Mouse (Mus musculus) hindbrain, postnatal 0 days (tissue): ENCODE data around the gene Gm20388. TPM values are rescaled to one million over a fixed set of nuclear protein-coding genes. Genes with fewer than 3 reads are reported as not detected.

Experiments
- ATAC-seq: fragments of 200-750 bp; cut with Nextera tagmentation; 2 replicates; pipeline ENCODE4 v1.8.0; 2017; ENCODE audit warnings: mild to moderate bottlenecking, moderate TSS enrichment, moderate library complexity
- DNase-seq: peaks from one replicate; pipeline ENCODE4 v3.0.0-alpha.2; 2015; ENCODE audit warnings: low spot score
- H3K27ac ChIP-seq: fragments of 300-500 bp; sonication (generic); 2 replicates; pipeline ENCODE4 v1.5.1; 2014; ENCODE audit warnings: mild to moderate bottlenecking
- H3K27me3 ChIP-seq: fragments of 300-500 bp; sonication (generic); 2 replicates; pipeline ENCODE4 v1.6.1; 2014; ENCODE audit warnings: low read length, mixed read lengths; ENCODE audit not compliant: insufficient read depth
- H3K36me3 ChIP-seq: fragments of 300-500 bp; sonication (generic); 2 replicates; pipeline ENCODE4 v1.6.1; 2014; ENCODE audit warnings: low read length, mixed read lengths; ENCODE audit not compliant: insufficient read depth
- H3K4me1 ChIP-seq: fragments of 300-500 bp; sonication (generic); 2 replicates; pipeline ENCODE4 v1.6.1; 2014; ENCODE audit warnings: antibody characterized with exemption, low read length, mixed read lengths; ENCODE audit not compliant: insufficient read depth
- H3K4me2 ChIP-seq: fragments of 300-500 bp; sonication (generic); 2 replicates; pipeline ENCODE4 v1.6.1; 2014; ENCODE audit warnings: low read depth, mild to moderate bottlenecking, low read length, moderate library complexity, mixed read lengths
- H3K4me3 ChIP-seq: fragments of 300-500 bp; sonication (generic); 2 replicates; pipeline ENCODE4 v1.5.1; 2014; ENCODE audit warnings: low read length
- H3K9ac ChIP-seq: fragments of 300-500 bp; sonication (generic); replicated peaks from 2 replicates; pipeline ENCODE4 v1.6.1; 2014; ENCODE audit warnings: mild to moderate bottlenecking, low read length, moderate library complexity, mixed read lengths
- H3K9me3 ChIP-seq: fragments of 300-500 bp; sonication (generic); 2 replicates; pipeline ENCODE4 v1.6.1; 2016; ENCODE audit warnings: low read length, mixed read lengths
- CTCF ChIP-seq: IDR thresholded peaks from 2 replicates; pipeline ENCODE4 v1.5.1; 2016; ENCODE audit warnings: antibody characterized with exemption, control low read depth, low read depth
- WGBS: fragments of 180-500 bp; shearing (Covaris S2); extraction: QIAGEN DNeasy Blood & Tissue Kit; methylation state at CpG from one replicate; pipeline ENCODE4 v1.1.7; 2014; 5-methylcytosine and 5-hydroxymethylcytosine counted together
- polyA plus RNA-seq: library from polyadenylated mRNA; unstranded; fragments of >200 nt; fragmentation: Nextera tagmentation; extraction: Ambion mirVana; gene quantifications from 2 replicates; pipeline ENCODE4 v1.2.1, GENCODE M21; 2015
- total RNA-seq: library from RNA; depleted of rRNA; stranded (reverse); fragments of >200 nt; gene quantifications from 2 replicates; pipeline ENCODE4 v1.2.3, GENCODE M21; 2014

Gene Gm20388
- total and polyA plus RNA-seq, 2 experiments from 2014 or later: 71.3 TPM; not detected in 1

- TF ChIP-seq CTCF: peak; percentile 50
- DNase-seq (peak; percentile 41), ATAC-seq (no peak)
- Histone ChIP-seq H3K4me3 (0 out of 2 replicates have a peak overlapping the region, but pooled peaks have one; percentile 76), H3K4me1 (peaks cover 27% of the 10 kb centered on the region), H3K27me3 (no peaks in the 10 kb centered on the region), H3K4me2 (peak overlapping the region; percentile 86), H3K27ac (no peak overlapping the region), H3K9me3 (no peaks in the 10 kb centered on the region), H3K9ac (no peak overlapping the region), H3K36me3 (no peaks in the 10 kb centered on the region)
- WGBS: 37% methylated on average over 7 of the region's 7 CpGs
These were observed 2764.4 kb downstream of the Gm20388 start for GRCm38 (mm10) chr8:122674999-122675398.

GRCm38 (mm10) chr8:122675596-122676420 is 2765.2 kb downstream of the Gm20388 start:
- 40% methylated on average over 17 of the region's 17 CpGs for WGBS
- Histone ChIP-seq H3K4me1 (peaks cover 20% of the 10 kb centered on the region), H3K4me2 (peak overlapping the region; percentile 86), H3K9ac (peak overlapping the region; percentile 89), H3K9me3 (no peaks in the 10 kb centered on the region), H3K36me3 (no peaks in the 10 kb centered on the region), H3K27me3 (no peaks in the 10 kb centered on the region), H3K27ac (peak overlapping the region; percentile 95), H3K4me3 (peak overlapping the region; percentile 76)
- no peak for TF ChIP-seq CTCF
- ATAC-seq (no peak), DNase-seq (peak; percentile 50)

GRCm38 (mm10) chr8:122676621-122677480 is 2766.2 kb downstream of the Gm20388 start:
- Histone ChIP-seq H3K9ac (peak overlapping the region; percentile 89), H3K4me2 (peak overlapping the region; percentile 86), H3K27ac (peak overlapping the region; percentile 95), H3K36me3 (no peaks in the 10 kb centered on the region), H3K4me1 (peaks cover 20% of the 10 kb centered on the region), H3K9me3 (no peaks in the 10 kb centered on the region), H3K4me3 (peak overlapping the region; percentile 76), H3K27me3 (no peaks in the 10 kb centered on the region)
- TF ChIP-seq CTCF: no peak
- WGBS: 8% methylated on average over 16 of the region's 16 CpGs
- DNase-seq (peak; percentile 84), ATAC-seq (peak; percentile 70)

GRCm38 (mm10) chr8:122677481-122678021 is 2766.9 kb downstream of the Gm20388 start:
- 1% methylated on average over 35 of the region's 35 CpGs for WGBS

GRCm38 (mm10) chr8:122678061-122678895 is 2767.6 kb downstream of the Gm20388 start:
- 2% methylated on average over 77 of the region's 127 CpGs for WGBS
- H3K27ac ChIP-seq: peak overlapping the region; percentile 95
- H3K4me3 ChIP-seq: peak overlapping the region; percentile 76
- DNase-seq (peak; percentile 82), ATAC-seq (peak; percentile 71; the same call in 1 of the 2 replicates)
- H3K9ac ChIP-seq: peak overlapping the region; percentile 89
- peak; percentile 58 for TF ChIP-seq CTCF
- no peaks in the 10 kb centered on the region for H3K36me3 ChIP-seq
- peak overlapping the region; percentile 86 for H3K4me2 ChIP-seq
- H3K9me3 ChIP-seq: no peaks in the 10 kb centered on the region
- H3K27me3 ChIP-seq: no peaks in the 10 kb centered on the region
- H3K4me1 ChIP-seq: peaks cover 17% of the 10 kb centered on the region

More at GRCm38 (mm10) chr8:122677481-122678021, 2766.9 kb downstream of the Gm20388 start:
- peak overlapping the region; percentile 89 for H3K9ac ChIP-seq
- no peaks in the 10 kb centered on the region for H3K36me3 ChIP-seq
- H3K4me1 ChIP-seq: peaks cover 19% of the 10 kb centered on the region
- peak overlapping the region; percentile 76 for H3K4me3 ChIP-seq
- H3K9me3 ChIP-seq: no peaks in the 10 kb centered on the region
- no peak for DNase-seq
- H3K27me3 ChIP-seq: no peaks in the 10 kb centered on the region
- TF ChIP-seq CTCF: no peak
- peak overlapping the region; percentile 86 for H3K4me2 ChIP-seq
- peak; percentile 10 for ATAC-seq
- peak overlapping the region; percentile 95 for H3K27ac ChIP-seq

- no peak for DNase-seq
- Histone ChIP-seq H3K4me2 (peak overlapping the region; percentile 86), H3K4me1 (peaks cover 17% of the 10 kb centered on the region), H3K27ac (peak overlapping the region; percentile 95), H3K9ac (peak overlapping the region; percentile 89), H3K36me3 (no peaks in the 10 kb centered on the region), H3K4me3 (peak overlapping the region; percentile 76), H3K27me3 (no peaks in the 10 kb centered on the region), H3K9me3 (no peaks in the 10 kb centered on the region)
- 1% methylated on average over 14 of the region's 14 CpGs for WGBS
- no peak for ATAC-seq
- TF ChIP-seq CTCF: no peak
These were observed 2768.2 kb downstream of the Gm20388 start for GRCm38 (mm10) chr8:122678896-122679210.
